Mouse (Mus musculus) testis, adult 2 months (tissue): Measurements from ENCODE around the gene Ino80.
A peak's percentile ranks its signal among the peaks of the same experiment; 100 is the strongest.

Experiments used
- CTCF ChIP-seq: fragments of 200-500 bp; IDR thresholded peaks from 2 replicates; pipeline ENCODE4 v1.5.1; 2012; ENCODE audit warnings: low read depth, mild to moderate bottlenecking, inconsistent platforms, low read length, moderate library complexity; ENCODE audit not compliant: control insufficient read depth, insufficient read depth, insufficient replicate concordance
- POLR2A ChIP-seq: fragments of 200-500 bp; IDR thresholded peaks from 2 replicates; pipeline ENCODE4 v1.6.1; 2012; ENCODE audit warnings: low read depth, mild to moderate bottlenecking, inconsistent platforms, low read length, moderate library complexity; ENCODE audit not compliant: control insufficient read depth

DNA sequence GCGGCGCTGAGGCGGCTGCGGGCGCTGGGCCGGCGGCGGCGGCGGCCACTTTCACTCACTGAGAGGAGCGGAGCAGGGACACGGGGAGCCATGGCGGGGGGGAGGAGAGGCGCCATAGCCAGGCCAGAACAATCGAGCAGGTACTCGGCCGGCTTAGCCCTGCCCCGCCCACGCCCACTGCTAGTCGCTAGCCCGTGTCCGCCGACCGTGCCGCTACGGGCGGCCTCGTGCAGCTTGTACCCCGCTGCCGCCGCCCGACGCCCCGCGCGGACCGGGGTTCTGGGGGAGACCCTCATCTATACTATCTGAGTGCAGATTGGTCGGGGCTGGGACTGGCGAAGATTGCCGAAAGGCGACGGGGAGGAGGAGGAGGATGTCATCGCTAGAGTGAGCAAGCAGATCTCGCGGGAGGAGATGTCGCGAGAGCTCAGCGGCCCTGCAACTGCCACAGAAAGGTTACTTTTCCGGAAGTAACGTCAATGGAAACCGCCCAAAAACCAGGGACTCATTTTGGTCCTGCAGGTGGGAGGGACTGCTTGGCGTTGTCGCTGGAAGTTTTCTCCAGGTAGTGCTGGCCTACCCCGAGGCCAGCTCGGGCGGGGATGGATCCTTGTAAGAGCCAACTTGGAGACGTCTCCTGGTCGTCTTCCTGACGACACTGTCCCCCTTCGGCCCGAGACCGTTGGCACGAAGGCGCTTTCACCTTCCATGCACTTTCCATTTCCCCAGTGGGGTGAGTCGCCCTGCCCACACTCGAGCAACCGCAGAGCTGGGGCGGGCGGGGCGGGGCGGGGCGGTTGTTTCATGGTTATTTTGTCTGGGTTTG lies at the start of gene Ino80:
- TF ChIP-seq CTCF (no peak), POLR2A (peak; percentile 98)
